Mouse (Mus musculus) C2C12 (cell line): ENCODE results near the gene Flad1. TPM values are rescaled to one million over a fixed set of nuclear protein-coding genes. Genes with fewer than 3 reads are reported as not detected.

ENCODE experiments used
- H3K27me3 ChIP-seq: one replicate; pipeline ENCODE4 v1.6.1; 2011; ENCODE audit not compliant: control insufficient read depth, insufficient read depth, insufficient read length
- H3K36me3 ChIP-seq: one replicate; pipeline ENCODE4 v1.6.1; 2011; ENCODE audit not compliant: control insufficient read depth, insufficient read depth
- H3K4me3 ChIP-seq: one replicate; pipeline ENCODE4 v1.5.1; 2011; ENCODE audit warnings: mild to moderate bottlenecking, control low read depth; ENCODE audit not compliant: poor library complexity, insufficient read depth, severe bottlenecking
- H3K79me2 ChIP-seq: one replicate; pipeline ENCODE4 v1.6.1; 2011; ENCODE audit not compliant: control insufficient read depth, insufficient read depth
- H3K79me3 ChIP-seq: one replicate; pipeline ENCODE4 v1.6.1; 2011; ENCODE audit warnings: low read depth, control low read depth
- H3ac ChIP-seq: one replicate; pipeline ENCODE3; 2011; ENCODE audit warnings: low read depth; ENCODE audit not compliant: control insufficient read depth, insufficient read length
- CEBPB ChIP-seq: IDR thresholded peaks from one replicate; pipeline ENCODE4 v1.6.1; 2011; ENCODE audit warnings: low read depth, mild to moderate bottlenecking, control low read depth, moderate library complexity
- CTCF ChIP-seq: IDR thresholded peaks from one replicate; pipeline ENCODE4 v1.5.1; 2011; ENCODE audit not compliant: control insufficient read depth, insufficient read depth, insufficient read length
- FOSL1 ChIP-seq: IDR thresholded peaks from one replicate; pipeline ENCODE4 v1.8.0; 2011; ENCODE audit warnings: mild to moderate bottlenecking, low read length; ENCODE audit not compliant: poor library complexity, insufficient read depth, severe bottlenecking
- MAX ChIP-seq: IDR thresholded peaks from one replicate; pipeline ENCODE4 v1.6.1; 2011; ENCODE audit warnings: mild to moderate bottlenecking, control low read depth
- MYOD1 ChIP-seq: IDR thresholded peaks from one replicate; pipeline ENCODE4 v1.6.1; 2011; ENCODE audit warnings: low read depth; ENCODE audit not compliant: control insufficient read depth, insufficient read length
- MYOG ChIP-seq: IDR thresholded peaks from one replicate; pipeline ENCODE4 v1.6.1; 2011; ENCODE audit not compliant: control insufficient read depth, insufficient read length; ENCODE audit errors: extremely low read depth
- USF1 ChIP-seq: IDR thresholded peaks from one replicate; pipeline ENCODE4 v1.6.1; 2011; ENCODE audit warnings: low read depth, mild to moderate bottlenecking, control low read depth, moderate library complexity
- polyA plus RNA-seq: library from polyadenylated mRNA; unstranded; fragments of >200 nt; fragmentation: generic; extraction: Trizol; gene quantifications from one replicate; pipeline ENCODE4 v1.2.1, GENCODE M21; 2012; ENCODE audit warnings: missing spikeins

The Flad1 gene
- polyA plus RNA-seq, 1 experiment: 11.0 TPM

DNA sequence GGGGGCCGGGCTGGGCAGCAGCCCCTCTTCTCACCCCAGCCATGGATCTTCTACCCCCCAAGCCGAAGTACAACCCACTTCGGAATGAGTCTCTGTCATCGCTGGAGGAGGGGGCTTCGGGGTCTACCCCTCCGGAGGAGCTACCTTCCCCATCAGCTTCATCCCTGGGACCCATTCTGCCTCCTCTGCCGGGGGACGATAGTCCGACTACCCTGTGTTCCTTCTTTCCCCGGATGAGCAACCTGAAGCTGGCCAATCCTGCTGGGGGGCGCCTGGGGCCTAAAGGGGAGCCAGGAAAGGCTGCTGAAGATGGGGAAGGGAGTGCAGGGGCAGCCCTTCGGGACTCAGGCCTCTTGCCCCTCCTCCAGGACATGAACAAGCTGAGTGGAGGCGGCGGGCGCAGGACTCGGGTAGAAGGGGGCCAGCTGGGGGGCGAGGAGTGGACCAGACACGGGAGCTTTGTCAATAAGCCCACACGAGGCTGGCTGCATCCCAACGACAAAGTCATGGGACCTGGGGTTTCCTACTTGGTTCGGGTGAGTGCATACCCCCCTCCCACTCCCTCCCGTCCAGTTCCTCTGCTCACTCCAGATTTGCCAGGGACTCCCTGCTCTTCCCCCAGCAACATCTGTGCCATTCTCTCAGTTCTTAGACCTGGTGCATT, 10.3 kb upstream of the Flad1 start:
- H3ac ChIP-seq: peak overlapping the region; percentile 52
- peaks cover 73% of the 10 kb centered on the region for H3K79me2 ChIP-seq
- H3K79me3 ChIP-seq: peaks cover 38% of the 10 kb centered on the region
- H3K36me3 ChIP-seq: peaks cover 45% of the 10 kb centered on the region
- no peaks in the 10 kb centered on the region for H3K27me3 ChIP-seq
- no peak for TF ChIP-seq MYOG
- no peak for TF ChIP-seq USF1
- TF ChIP-seq CTCF: no peak
- TF ChIP-seq MAX: no peak
- peak overlapping the region; percentile 28 for H3K4me3 ChIP-seq

DNA sequence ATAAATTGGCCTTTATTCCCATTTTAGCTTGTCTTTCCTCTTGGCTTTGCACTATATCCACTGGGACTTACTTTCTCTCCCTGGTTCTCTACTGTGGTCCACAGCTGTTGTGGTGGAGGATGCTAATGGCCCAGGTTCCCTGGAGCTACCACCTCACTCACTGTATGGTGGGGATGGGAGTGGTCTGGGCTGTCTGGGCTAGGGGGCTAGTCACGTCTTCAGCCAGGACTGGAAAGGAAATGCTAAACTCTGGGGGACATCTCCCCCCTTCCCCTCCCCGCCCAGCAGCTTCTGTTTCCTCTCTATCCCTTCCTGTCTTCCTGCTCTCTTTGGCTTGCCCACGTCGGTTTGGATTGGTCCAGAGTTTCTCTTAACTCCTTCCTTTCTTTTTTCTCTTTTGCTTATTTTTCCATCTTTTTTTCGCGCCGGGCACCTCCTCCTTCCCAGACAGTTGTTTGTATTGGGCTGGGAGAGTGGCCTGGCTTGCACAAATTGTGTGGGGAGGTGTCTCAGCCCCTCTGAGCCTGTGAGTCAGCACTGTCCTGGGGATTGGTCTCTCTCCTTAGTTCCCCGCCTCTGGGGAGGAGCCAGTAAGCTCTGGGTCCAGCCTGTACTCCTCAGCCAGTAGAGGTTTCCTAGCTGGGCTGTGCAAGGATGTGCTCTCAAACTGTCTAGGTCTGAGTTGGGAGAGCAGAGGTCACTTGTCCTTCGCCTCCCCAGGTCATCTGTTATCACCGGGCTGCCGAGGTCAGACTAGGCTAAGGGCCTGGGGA, 9.5 kb upstream of the Flad1 start:
- Histone ChIP-seq H3K4me3 (peak overlapping the region; percentile 73), H3K79me3 (peaks cover 46% of the 10 kb centered on the region), H3K36me3 (peaks cover 45% of the 10 kb centered on the region), H3K79me2 (peaks cover 80% of the 10 kb centered on the region), H3K27me3 (no peaks in the 10 kb centered on the region), H3ac (peak overlapping the region; percentile 65)
- no peak for TF ChIP-seq CTCF
- TF ChIP-seq FOSL1: no peak
- no peak for TF ChIP-seq MAX
- no peak for TF ChIP-seq USF1
- no peak for TF ChIP-seq MYOG
- no peak for TF ChIP-seq MYOD1
- no peak for TF ChIP-seq CEBPB

DNA sequence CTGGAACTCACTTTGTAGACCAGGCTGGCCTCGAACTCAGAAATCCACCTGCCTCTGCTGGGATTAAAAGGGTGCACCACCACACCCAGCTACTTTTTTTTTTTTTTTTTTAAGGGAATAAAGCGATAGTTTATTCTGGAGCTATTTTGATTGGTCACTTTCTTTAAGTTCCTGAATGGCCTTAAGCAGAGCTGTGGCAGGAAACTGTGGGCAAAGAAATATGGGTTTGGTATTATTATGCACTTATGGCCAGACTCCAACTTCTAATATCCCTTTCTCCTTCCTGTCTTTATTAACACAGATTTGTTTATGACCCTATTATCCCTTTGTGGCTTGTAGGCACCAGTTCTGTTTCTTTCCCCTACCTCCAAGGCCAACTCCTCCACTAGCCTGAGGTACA, 8.8 kb upstream of the Flad1 start:
- Histone ChIP-seq H3K4me3 (peak overlapping the region; percentile 73), H3K27me3 (no peaks in the 10 kb centered on the region), H3K79me2 (peaks cover 88% of the 10 kb centered on the region), H3K79me3 (peaks cover 54% of the 10 kb centered on the region), H3ac (no peak overlapping the region), H3K36me3 (peaks cover 48% of the 10 kb centered on the region)
- no peak for TF ChIP-seq MAX
- TF ChIP-seq USF1: no peak
- no peak for TF ChIP-seq MYOD1
- no peak for TF ChIP-seq FOSL1
- TF ChIP-seq CEBPB: no peak
- TF ChIP-seq MYOG: no peak
- TF ChIP-seq CTCF: no peak

DNA sequence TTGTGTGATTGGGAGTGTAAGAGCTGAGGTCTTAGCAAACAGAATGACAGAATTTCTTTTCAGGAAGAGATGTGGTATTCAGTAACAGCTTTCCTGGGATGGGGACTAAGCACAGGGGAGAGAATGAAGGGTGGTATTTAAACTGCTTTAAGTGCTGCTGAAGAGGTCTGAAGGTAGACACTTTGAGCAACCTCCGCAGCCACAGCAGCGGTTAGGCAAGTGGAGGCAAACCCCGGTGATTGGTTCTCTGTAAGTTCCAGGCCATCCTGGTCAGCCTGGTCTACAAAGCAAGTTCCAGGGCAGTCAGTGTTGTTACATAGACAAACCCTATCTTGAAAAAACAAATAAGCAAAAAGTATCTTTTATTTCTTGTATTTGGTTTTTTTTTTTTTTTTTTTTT, 8.3 kb upstream of the Flad1 start:
- TF ChIP-seq USF1 (no peak), MAX (no peak), MYOD1 (no peak), FOSL1 (no peak), CEBPB (no peak), MYOG (no peak), CTCF (no peak)
- Histone ChIP-seq H3K36me3 (peaks cover 48% of the 10 kb centered on the region), H3K79me3 (peaks cover 56% of the 10 kb centered on the region)

DNA sequence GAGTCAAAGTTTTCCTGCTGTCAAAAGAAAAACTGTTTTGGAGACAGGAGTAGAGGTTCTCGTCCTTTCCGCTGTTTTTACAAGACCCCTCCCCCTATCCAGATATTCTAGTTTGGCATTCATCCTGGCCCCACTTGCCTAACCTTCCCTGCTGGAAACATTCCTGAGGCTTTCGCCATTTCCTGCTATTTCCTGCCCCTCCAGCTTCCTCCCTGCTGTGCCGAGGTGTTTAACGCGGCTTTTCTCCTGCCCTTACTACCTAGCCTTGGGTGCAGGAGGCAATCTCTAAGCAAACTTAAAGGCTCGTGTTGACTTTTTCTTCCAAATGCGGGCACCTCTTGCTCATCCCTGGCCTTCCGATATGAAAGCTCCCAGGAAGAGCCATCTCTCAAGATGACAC, 7.9 kb upstream of the Flad1 start:
- peak; percentile 76 for TF ChIP-seq CEBPB
- no peak for TF ChIP-seq MYOG
- H3K79me2 ChIP-seq: peaks cover 88% of the 10 kb centered on the region
- peaks cover 49% of the 10 kb centered on the region for H3K36me3 ChIP-seq
- H3K4me3 ChIP-seq: peak overlapping the region; percentile 73
- peak overlapping the region; percentile 70 for H3ac ChIP-seq
- H3K27me3 ChIP-seq: no peaks in the 10 kb centered on the region
- H3K79me3 ChIP-seq: peaks cover 59% of the 10 kb centered on the region

More for the DNA sequence above, 8.3 kb upstream of the Flad1 start:
- Histone ChIP-seq H3K4me3 (peak overlapping the region; percentile 73), H3ac (peak overlapping the region; percentile 28), H3K79me2 (peaks cover 88% of the 10 kb centered on the region), H3K27me3 (no peaks in the 10 kb centered on the region)

DNA sequence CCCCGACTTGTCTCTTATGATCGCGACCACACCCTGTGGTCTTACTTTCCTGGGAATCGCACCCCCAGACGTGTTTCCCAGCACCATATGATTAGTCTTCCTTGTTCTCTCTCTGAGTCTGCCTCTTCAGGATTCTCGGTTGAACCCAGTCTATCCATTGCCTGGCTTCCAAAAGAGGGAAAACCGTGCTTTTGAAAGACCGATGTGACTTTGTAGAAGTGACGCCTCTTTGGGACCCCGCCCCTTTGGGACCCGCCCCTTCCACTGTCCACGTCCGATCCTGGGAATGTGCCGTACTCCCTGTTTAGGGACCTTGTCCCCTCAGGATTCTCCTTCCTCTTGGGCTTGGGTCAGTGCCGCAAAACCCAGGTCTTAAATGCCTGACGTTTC, 7.2 kb upstream of the Flad1 start:
- Histone ChIP-seq H3K36me3 (peaks cover 50% of the 10 kb centered on the region), H3K27me3 (no peaks in the 10 kb centered on the region), H3ac (peak overlapping the region; percentile 75), H3K4me3 (peak overlapping the region; percentile 73), H3K79me2 (peaks cover 82% of the 10 kb centered on the region), H3K79me3 (peaks cover 57% of the 10 kb centered on the region)
- TF ChIP-seq FOSL1: no peak
